Mouse (Mus musculus) mouse embryonic stem cell (cell line): ENCODE results near the gene Slc9a8.

Experiments used
- in situ Hi-C, 2 experiments: fragments of 300-500 bp; cut with MboI; formaldehyde crosslinking; loops; 1 replicate in 1 of 2; 3 replicates in 1 of 2; pipeline ENCODE4 v1.14.3; 2019 to 2020; ENCODE audit warnings: low sequenced_read_pairs in 2 of 2, low pct_unique_long_range_greater_than_20kb in 1 of 2, mixed read lengths in 1 of 2; ENCODE audit not compliant: unreplicated experiment in 1 of 2

The Slc9a8 gene

DNA sequence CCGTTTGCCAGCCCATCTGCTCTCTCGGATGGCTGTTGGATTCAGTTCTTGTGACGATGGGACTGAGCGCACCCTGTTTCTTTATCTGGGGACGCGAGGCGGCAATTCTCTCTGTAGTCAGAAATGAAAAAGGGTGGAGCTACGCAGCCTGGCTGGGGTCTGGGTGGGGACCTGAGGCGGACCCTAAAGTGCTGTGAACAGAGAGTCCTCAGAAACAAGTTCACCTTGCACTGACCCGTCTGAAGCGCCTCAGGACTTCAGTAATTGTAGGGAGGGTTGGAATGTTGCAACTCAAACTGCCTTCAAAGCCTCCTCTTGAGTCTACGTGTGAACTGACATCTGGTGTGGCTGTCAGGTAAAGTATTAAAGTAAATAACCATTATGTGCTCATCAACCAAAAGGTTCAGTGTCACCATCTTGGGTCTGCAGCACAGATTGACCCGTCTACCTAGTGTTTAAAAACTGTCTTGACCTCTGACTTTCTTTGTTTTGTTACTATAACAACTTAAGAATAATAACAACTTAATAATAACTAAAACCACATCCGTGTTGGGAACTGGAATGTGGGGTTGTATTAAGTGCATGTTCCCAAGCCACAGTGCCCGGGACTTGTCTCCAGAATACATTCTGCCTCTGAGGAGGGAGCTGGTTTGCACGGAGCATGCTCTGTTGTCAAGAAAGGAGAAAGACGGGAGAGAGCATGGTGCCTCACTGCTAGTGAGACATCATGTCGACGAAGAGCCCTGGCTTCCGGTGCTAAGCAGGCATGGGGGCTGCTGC lies 16.2 kb upstream of the Slc9a8 start:
- in situ Hi-C loops = no loop called here

GRCm38 (mm10) chr2:167407296-167407929 lies 14.1 kb upstream of the Slc9a8 start:
- in situ Hi-C loops = no loop called here

- in situ Hi-C loops = no loop called here
These were observed 7.1 kb upstream of the Slc9a8 start for GRCm38 (mm10) chr2:167414461-167414860.

GRCm38 (mm10) chr2:167415970-167416563 lies 5.4 kb upstream of the Slc9a8 start:
- in situ Hi-C loops = no loop called here

DNA sequence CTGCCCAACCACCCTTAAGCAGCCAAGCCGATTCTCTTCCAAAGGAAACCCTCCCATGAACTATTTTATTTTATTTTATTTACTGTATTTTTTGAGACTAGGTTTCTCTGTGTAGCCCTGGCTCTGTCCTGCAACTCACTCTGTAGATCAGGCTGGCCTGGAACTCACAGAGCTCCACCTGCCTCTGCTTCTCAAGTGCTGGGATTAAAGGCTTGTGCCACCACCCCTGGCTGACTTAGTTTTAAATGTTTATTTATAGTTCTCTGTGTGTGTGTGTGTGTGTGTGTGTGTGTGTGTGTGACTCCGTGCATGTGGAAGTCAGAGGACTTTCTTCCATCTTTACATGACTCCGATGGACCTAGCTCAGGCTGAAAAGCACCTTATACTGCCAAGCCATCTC lies 4.5 kb upstream of the Slc9a8 start:
- in situ Hi-C loops = no loop called here

GRCm38 (mm10) chr2:167417694-167418093 lies 3.8 kb upstream of the Slc9a8 start:
- in situ Hi-C loops = no loop called here

- in situ Hi-C loops = no loop called here
These were observed 2.3 kb upstream of the Slc9a8 start for GRCm38 (mm10) chr2:167419204-167419603.

DNA sequence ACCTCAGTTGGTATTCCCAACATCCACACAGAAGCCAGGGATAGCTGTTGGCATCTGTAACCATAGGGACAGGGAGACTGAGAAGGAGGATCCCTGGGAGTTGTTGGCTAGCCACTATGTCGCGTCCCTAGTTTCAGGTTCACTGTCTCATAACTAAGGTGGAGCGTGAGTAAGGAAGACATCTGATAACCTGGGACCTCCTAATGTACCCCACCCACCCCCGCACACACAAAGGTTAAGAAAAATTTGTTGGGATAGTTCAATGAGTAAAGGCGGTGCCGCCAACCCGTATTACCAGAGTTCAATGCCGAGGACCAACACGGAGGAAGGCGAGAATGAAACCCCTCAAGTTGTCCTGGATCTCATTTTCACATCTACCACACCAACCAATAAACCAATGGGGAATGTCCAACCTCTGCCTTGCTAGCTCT lies 686 bp upstream of the Slc9a8 start:
- in situ Hi-C loops = no loop called here

- in situ Hi-C loops = no loop called here
These were observed 598 bp downstream of the Slc9a8 start for GRCm38 (mm10) chr2:167422150-167422470.

DNA sequence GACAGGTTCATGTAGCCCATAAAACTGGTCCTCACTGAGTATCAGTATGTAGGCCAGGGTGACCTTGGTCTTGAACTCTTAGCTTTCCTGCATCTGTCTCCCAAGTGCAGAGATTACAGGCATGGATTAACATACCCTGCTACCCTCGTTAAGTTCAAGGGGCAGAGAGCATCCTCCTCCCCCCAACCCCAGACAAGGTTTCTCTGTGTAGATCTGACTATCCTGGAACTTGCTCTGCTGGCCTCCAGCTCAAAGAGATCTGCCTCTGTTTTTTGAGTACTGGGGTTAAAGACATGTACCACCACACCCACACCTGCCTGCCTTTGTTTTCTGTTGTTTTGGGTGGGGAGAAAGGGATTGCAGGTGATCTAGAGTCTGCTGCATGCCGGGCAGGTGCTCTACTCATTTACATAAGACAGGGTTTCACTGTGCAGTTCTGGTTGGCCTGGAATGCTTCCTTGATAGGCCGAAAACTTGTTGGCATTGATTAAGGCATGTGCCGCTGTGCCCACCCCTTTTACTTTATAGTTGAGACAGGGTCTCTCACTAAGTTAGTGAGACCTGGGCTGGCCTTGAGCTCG lies 1.6 kb downstream of the Slc9a8 start:
- in situ Hi-C loops = no loop called here

DNA sequence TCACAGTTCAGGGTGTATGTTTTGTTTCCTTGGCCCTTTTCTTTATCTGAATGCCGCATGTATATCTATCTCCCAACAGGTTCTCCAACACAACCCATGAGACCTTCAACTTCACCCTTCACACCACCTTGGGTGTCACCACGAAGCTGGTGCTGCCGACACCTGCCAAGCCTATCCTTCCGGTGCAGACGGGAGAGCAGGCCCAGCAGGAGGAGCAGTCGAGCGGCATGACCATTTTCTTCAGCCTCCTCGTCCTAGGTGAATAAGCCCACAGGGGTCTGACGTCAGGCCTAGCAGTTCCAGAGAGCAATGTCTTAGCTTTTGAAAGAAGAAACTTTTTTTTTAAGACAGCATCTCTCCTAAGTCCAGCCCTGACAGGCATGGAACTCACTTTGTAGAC lies 2.5 kb downstream of the Slc9a8 start:
- in situ Hi-C loops = no loop called here

GRCm38 (mm10) chr2:167424516-167424915 lies 3.0 kb downstream of the Slc9a8 start:
- in situ Hi-C loops = no loop called here

- in situ Hi-C loops = no loop called here
These were observed 3.9 kb downstream of the Slc9a8 start for GRCm38 (mm10) chr2:167425407-167425806.

DNA sequence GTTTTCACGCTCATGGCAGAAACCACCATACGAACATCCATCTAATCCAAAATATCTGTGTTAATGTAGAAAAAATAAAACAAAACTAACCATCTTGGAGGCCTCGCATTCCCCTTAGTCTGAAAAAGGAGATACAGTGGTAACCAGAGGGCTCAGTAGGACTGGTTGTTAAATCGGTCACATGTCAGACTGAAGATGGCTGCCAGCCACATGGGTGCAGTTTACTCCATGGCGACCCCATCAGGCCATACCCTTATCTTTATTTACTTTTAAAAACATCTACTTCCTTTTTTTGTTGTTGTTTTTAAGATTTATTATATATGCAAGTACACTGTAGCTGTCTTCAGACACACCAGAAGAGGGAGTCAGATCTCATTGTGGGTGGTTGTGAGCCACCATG lies 8.1 kb downstream of the Slc9a8 start:
- in situ Hi-C loops = no loop called here

- in situ Hi-C loops = no loop called here
These were observed 9.4 kb downstream of the Slc9a8 start for GRCm38 (mm10) chr2:167430737-167431417.

DNA sequence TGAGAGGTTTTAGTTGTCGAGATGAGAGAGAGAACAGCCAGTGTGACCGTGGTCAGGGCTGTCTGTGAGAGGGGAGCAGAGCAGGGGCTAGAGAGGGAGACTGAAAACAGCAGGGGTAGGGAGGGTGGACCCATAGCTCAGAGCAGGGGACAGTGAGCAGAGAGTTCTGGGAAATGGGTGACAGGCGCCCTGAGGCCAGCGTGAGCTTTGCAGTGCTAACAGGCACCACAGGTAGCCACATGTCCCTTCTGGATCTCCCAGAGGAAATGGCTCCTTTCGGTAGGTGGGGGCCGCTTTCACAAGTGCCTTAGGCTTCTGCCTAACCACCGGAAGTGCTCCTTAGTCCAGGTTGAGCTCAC lies 9.9 kb downstream of the Slc9a8 start:
- in situ Hi-C loops = no loop called here

DNA sequence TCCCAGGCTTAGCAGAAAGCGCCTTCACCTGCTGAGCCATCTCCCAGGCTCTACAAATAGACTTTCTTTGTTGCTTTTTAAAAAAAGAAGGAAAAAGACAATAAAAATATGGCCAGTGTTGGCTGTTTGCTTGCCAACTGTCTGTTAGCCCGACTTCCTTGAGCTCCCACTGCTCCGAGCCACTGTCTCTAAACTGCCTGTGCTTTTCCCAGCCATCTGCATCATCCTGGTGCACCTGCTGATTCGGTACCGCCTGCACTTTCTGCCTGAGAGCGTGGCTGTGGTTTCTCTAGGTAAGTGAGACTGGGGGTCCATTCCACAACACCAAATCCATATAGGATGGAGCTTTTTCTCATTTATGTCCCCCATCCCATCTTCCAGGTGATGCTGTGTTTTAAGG lies 13.1 kb downstream of the Slc9a8 start:
- in situ Hi-C loops = no loop called here

- in situ Hi-C loops = no loop called here
These were observed 14.1 kb downstream of the Slc9a8 start for GRCm38 (mm10) chr2:167435631-167436030.

DNA sequence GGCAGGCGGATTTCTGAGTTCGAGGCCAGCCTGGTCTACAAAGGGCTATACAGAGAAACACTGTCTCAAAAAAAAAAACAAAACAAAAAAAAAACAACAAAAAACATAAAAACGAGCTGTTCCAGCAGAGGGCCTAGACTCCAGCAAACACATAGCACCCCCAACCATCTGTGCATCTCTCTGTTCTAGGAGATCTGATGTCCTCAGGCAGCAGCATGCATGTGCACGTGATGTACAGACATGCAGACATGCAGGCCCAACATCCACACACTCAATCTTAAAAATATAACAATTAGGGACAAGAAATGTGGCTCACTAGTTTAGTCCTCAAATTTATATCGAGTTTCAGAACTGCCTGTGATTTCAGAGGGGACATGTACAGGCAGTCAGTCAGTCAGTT lies 14.9 kb downstream of the Slc9a8 start:
- in situ Hi-C loops = no loop called here
